Mouse (Mus musculus) forebrain, embryonic 11.5 days (tissue): ENCODE measurements around the gene Lime1. TPM values are rescaled to one million over a fixed set of nuclear protein-coding genes. Genes with fewer than 3 reads are reported as not detected.

Experiments used
- ATAC-seq: fragments of 200-750 bp; cut with Nextera tagmentation; replicated peaks from 2 replicates; pipeline ENCODE4 v1.8.0; 2017; ENCODE audit warnings: moderate TSS enrichment; ENCODE audit not compliant: low FRiP score
- DNase-seq: peaks from one replicate; pipeline ENCODE4 v3.0.0-alpha.2; 2017; ENCODE audit warnings: low spot score
- H3K27ac ChIP-seq: fragments of 300-500 bp; sonication (generic); 2 replicates; pipeline ENCODE4 v1.5.1; 2014; ENCODE audit warnings: low read depth, low read length
- H3K27me3 ChIP-seq: fragments of 300-500 bp; sonication (generic); 2 replicates; pipeline ENCODE4 v1.6.1; 2014; ENCODE audit warnings: mild to moderate bottlenecking, low read length, mixed read lengths; ENCODE audit not compliant: control insufficient read depth, insufficient read depth
- H3K36me3 ChIP-seq: fragments of 300-500 bp; sonication (generic); 2 replicates; pipeline ENCODE4 v1.6.1; 2014; ENCODE audit warnings: mild to moderate bottlenecking, low read length, moderate library complexity, mixed read lengths; ENCODE audit not compliant: control insufficient read depth, insufficient read depth
- H3K4me1 ChIP-seq: fragments of 300-500 bp; sonication (generic); replicated peaks from 2 replicates; pipeline ENCODE4 v1.6.1; 2014; ENCODE audit warnings: low read length, mixed read lengths; ENCODE audit not compliant: control insufficient read depth, insufficient read depth
- H3K4me2 ChIP-seq: fragments of 300-500 bp; sonication (generic); 2 replicates; pipeline ENCODE4 v1.6.1; 2014; ENCODE audit warnings: low read depth, mild to moderate bottlenecking, low read length, moderate library complexity, mixed read lengths; ENCODE audit not compliant: severe bottlenecking
- H3K4me3 ChIP-seq: fragments of 300-500 bp; sonication (generic); 2 replicates; pipeline ENCODE4 v1.5.1; 2014; ENCODE audit warnings: low read depth, low read length
- H3K9ac ChIP-seq: fragments of 300-500 bp; sonication (generic); 2 replicates; pipeline ENCODE4 v1.6.1; 2014; ENCODE audit warnings: low read length
- H3K9me3 ChIP-seq: fragments of 300-500 bp; sonication (generic); 2 replicates; pipeline ENCODE4 v1.6.1; 2016; ENCODE audit warnings: low read length, mixed read lengths; ENCODE audit not compliant: control insufficient read depth
- WGBS: fragments of 180-500 bp; shearing (Covaris S2); extraction: QIAGEN DNeasy Blood & Tissue Kit; methylation state at CpG from one replicate; pipeline ENCODE4 v1.1.7; 2014; 5-methylcytosine and 5-hydroxymethylcytosine counted together
- polyA plus RNA-seq: library from polyadenylated mRNA; unstranded; fragments of >200 nt; fragmentation: Nextera tagmentation; extraction: Ambion mirVana; gene quantifications from 2 replicates; pipeline ENCODE4 v1.2.1, GENCODE M21; 2014

The Lime1 gene
- polyA plus RNA-seq, 1 experiment from 2014 or later = 32.7 TPM

GRCm38 (mm10) chr2:181364860-181365596, 14.8 kb upstream of the Lime1 start, which contains the start of the genes Zgpat and Arfrp1:
TSS of gene Zgpat (plus strand) at chr2:181364928.
TSS of gene Arfrp1 (minus strand) at chr2:181365404.
- Histone ChIP-seq H3K4me1 (peaks cover 8% of the 10 kb centered on the region; the same call in 1 of the 2 replicates), H3K9ac (peak within 1 kb of the TSS; percentile 78), H3K27me3 (no peaks in the 10 kb centered on the region), H3K4me3 (peak within 1 kb of the TSS; percentile 84), H3K9me3 (no peaks in the 10 kb centered on the region), H3K4me2 (peak within 1 kb of the TSS; percentile 72), H3K27ac (peak within 1 kb of the TSS; percentile 84), H3K36me3 (peaks cover 5% of the 10 kb centered on the region; the same call in 1 of the 2 replicates)
- ATAC-seq (peak; percentile 93), DNase-seq (peak; percentile 93)
- under 1% methylated on average over 67 of the region's 71 CpGs for WGBS

- under 1% methylated on average over 20 of the region's 20 CpGs for WGBS
- H3K4me1 ChIP-seq = peaks cover 8% of the 10 kb centered on the region; the same call in 1 of the 2 replicates
- H3K4me3 ChIP-seq = peak overlapping the region; percentile 84
- ATAC-seq (peak; percentile 76), DNase-seq (no peak)
- peaks cover 6% of the 10 kb centered on the region; the same call in 1 of the 2 replicates for H3K36me3 ChIP-seq
- peak overlapping the region; percentile 72 for H3K4me2 ChIP-seq
- H3K9ac ChIP-seq = peak overlapping the region; percentile 78
- H3K9me3 ChIP-seq = no peaks in the 10 kb centered on the region
- peak overlapping the region; percentile 84 for H3K27ac ChIP-seq
- H3K27me3 ChIP-seq = no peaks in the 10 kb centered on the region
Observed at GRCm38 (mm10) chr2:181365655-181366075, 14.2 kb upstream of the Lime1 start.

- H3K4me2 ChIP-seq = no peak overlapping the region
- 95% methylated on average over 5 of the region's 5 CpGs for WGBS
- no peak overlapping the region for H3K4me3 ChIP-seq
- DNase-seq (no peak), ATAC-seq (no peak)
- H3K36me3 ChIP-seq = peaks cover 2% of the 10 kb centered on the region; the same call in 1 of the 2 replicates
- H3K9ac ChIP-seq = no peak overlapping the region
- H3K9me3 ChIP-seq = no peaks in the 10 kb centered on the region
- peaks cover 4% of the 10 kb centered on the region; the same call in 1 of the 2 replicates for H3K4me1 ChIP-seq
- H3K27me3 ChIP-seq = no peaks in the 10 kb centered on the region
- H3K27ac ChIP-seq = no peak overlapping the region
Observed at GRCm38 (mm10) chr2:181370001-181370400, 9.9 kb upstream of the Lime1 start.

- H3K4me1 ChIP-seq = no peaks in the 10 kb centered on the region
- H3K36me3 ChIP-seq = peaks cover 4% of the 10 kb centered on the region
- H3K4me3 ChIP-seq = no peak overlapping the region
- H3K27ac ChIP-seq = no peak overlapping the region
- DNase-seq (no peak), ATAC-seq (no peak)
- no peak overlapping the region for H3K4me2 ChIP-seq
- H3K27me3 ChIP-seq = no peaks in the 10 kb centered on the region
- 94% methylated on average over 2 of the region's 2 CpGs for WGBS
- no peak overlapping the region for H3K9ac ChIP-seq
- no peaks in the 10 kb centered on the region for H3K9me3 ChIP-seq
Observed at GRCm38 (mm10) chr2:181375787-181376186, 4.1 kb upstream of the Lime1 start.

- H3K27ac ChIP-seq = no peak overlapping the region
- H3K9me3 ChIP-seq = no peaks in the 10 kb centered on the region
- H3K4me2 ChIP-seq = no peak overlapping the region
- no peaks in the 10 kb centered on the region for H3K4me1 ChIP-seq
- 86% methylated on average over 2 of the region's 2 CpGs for WGBS
- H3K9ac ChIP-seq = no peak overlapping the region
- H3K27me3 ChIP-seq = no peaks in the 10 kb centered on the region
- no peak for DNase-seq
- H3K36me3 ChIP-seq = peaks cover 4% of the 10 kb centered on the region
- no peak for ATAC-seq
- no peak overlapping the region for H3K4me3 ChIP-seq
Observed at GRCm38 (mm10) chr2:181377230-181377629, 2.6 kb upstream of the Lime1 start.

GRCm38 (mm10) chr2:181378701-181379100, 1.2 kb upstream of the Lime1 start:
- 96% methylated on average over 5 of the region's 5 CpGs for WGBS
- Histone ChIP-seq H3K4me2 (no peak overlapping the region), H3K27ac (no peak overlapping the region), H3K4me1 (no peaks in the 10 kb centered on the region), H3K4me3 (no peak overlapping the region), H3K9ac (no peak overlapping the region), H3K27me3 (no peaks in the 10 kb centered on the region), H3K9me3 (no peaks in the 10 kb centered on the region), H3K36me3 (peaks cover 8% of the 10 kb centered on the region)
- no peak for DNase-seq
- no peak for ATAC-seq

- no peak overlapping the region for H3K4me3 ChIP-seq
- 91% methylated on average over 5 of the region's 5 CpGs for WGBS
- H3K27me3 ChIP-seq = no peaks in the 10 kb centered on the region
- no peaks in the 10 kb centered on the region for H3K4me1 ChIP-seq
- no peak overlapping the region for H3K4me2 ChIP-seq
- ATAC-seq = no peak
- H3K27ac ChIP-seq = no peak overlapping the region
- H3K9ac ChIP-seq = no peak overlapping the region
- DNase-seq = no peak
- no peaks in the 10 kb centered on the region for H3K9me3 ChIP-seq
- peaks cover 8% of the 10 kb centered on the region for H3K36me3 ChIP-seq
Observed at GRCm38 (mm10) chr2:181380251-181380650, 373 bp downstream of the Lime1 start.

GRCm38 (mm10) chr2:181381107-181381506, 1.2 kb downstream of the Lime1 start:
- DNase-seq (no peak), ATAC-seq (no peak)
- Histone ChIP-seq H3K36me3 (peaks cover 8% of the 10 kb centered on the region), H3K9me3 (no peaks in the 10 kb centered on the region), H3K27me3 (no peaks in the 10 kb centered on the region), H3K27ac (no peak overlapping the region), H3K9ac (no peak overlapping the region), H3K4me1 (no peaks in the 10 kb centered on the region), H3K4me2 (no peak overlapping the region), H3K4me3 (no peak overlapping the region)
- WGBS = 97% methylated on average over 5 of the region's 5 CpGs
